Mouse (Mus musculus): ENCODE results near the gene Asphd2.

GRCm38 (mm10) chr5:112339215-112339614 lies 55.5 kb downstream of the Asphd2 start:
- TF ChIP-seq POLR2A (IDR thresholded peaks at IDR 0.05; ENCODE audit: borderline replicate concordance, low read depth, low read length), result no peak
- TF ChIP-seq CTCF (IDR thresholded peaks at IDR 0.05; ENCODE audit: low read depth, low read length), result no peak
